Mouse (Mus musculus): ENCODE results near the gene Pdia3.

- TF ChIP-seq POLR2A (IDR thresholded peaks at IDR 0.05; ENCODE audit: borderline replicate concordance, control insufficient read depth, low read depth, low read length): no peak
- TF ChIP-seq CTCF (IDR thresholded peaks at IDR 0.05; ENCODE audit: control insufficient read depth, insufficient read depth, low read length): no peak
Measured at GRCm38 (mm10) chr2:121452361-121452760, 38.8 kb downstream of the Pdia3 start.

Data from bone marrow, adult 2 months (tissue).